Mouse (Mus musculus) kidney, adult 2 months (tissue): ENCODE results near the gene Slc25a25.

Source experiments
- CTCF ChIP-seq: fragments of 200-500 bp; conservative IDR thresholded peaks from 2 replicates; pipeline ENCODE4 v1.5.1; 2011; ENCODE audit warnings: low read depth, mild to moderate bottlenecking, control low read depth, low read length, moderate library complexity, mixed read lengths; ENCODE audit not compliant: insufficient read depth, insufficient read length
- POLR2A ChIP-seq: fragments of 200-500 bp; IDR thresholded peaks from one replicate; pipeline ENCODE4 v1.6.1; 2011; ENCODE audit warnings: low read depth, low read length, control low read depth

GRCm38 (mm10) chr2:32496190-32496589, 44.9 kb upstream of the Slc25a25 start:
- no peak for TF ChIP-seq CTCF
- no peak for TF ChIP-seq POLR2A
